In genomic region chr11:22766238-22766637, GRCm38 (mm10) we compare ENCODE assay signal across 13 mouse cellular contexts.
"Had no signal": no experiment of that assay in that cellular context is flagged by ENCODE, and none has a peak within 500 bp of the region (broad histone marks: within the 10 kb centered on the region; RNA-seq: fewer than 3 reads in every experiment).

No protein-coding gene starts in this region.

- H3K27ac ChIP-seq: hindbrain, embryonic 14.5 days; intestine, embryonic 15.5 days; limb, embryonic 12.5 days; liver, embryonic 13.5 days; lung, embryonic 15.5 days; macrophage; midbrain, embryonic 12.5 days; neural tube, embryonic 15.5 days had no signal

- ATAC-seq: intestine, embryonic 15.5 days; liver, postnatal 0 days had no signal

- H3K4me2 ChIP-seq: hindbrain, embryonic 14.5 days; intestine, embryonic 15.5 days; limb, embryonic 12.5 days; liver, embryonic 13.5 days; lung, embryonic 15.5 days; midbrain, embryonic 12.5 days; neural tube, embryonic 15.5 days had no signal

- H3K36me3 ChIP-seq: intestine, embryonic 15.5 days; limb, embryonic 12.5 days; liver, embryonic 13.5 days; lung, embryonic 15.5 days; midbrain, embryonic 12.5 days; neural tube, embryonic 15.5 days had no signal

- H3K9ac ChIP-seq: hindbrain, embryonic 14.5 days; intestine, embryonic 15.5 days; limb, embryonic 12.5 days; liver, embryonic 13.5 days; liver, postnatal 0 days; lung, embryonic 15.5 days; midbrain, embryonic 12.5 days; neural tube, embryonic 15.5 days had no signal

- H3K9me3 ChIP-seq: intestine, embryonic 15.5 days; limb, embryonic 12.5 days; liver, embryonic 13.5 days; lung, embryonic 15.5 days; megakaryocyte, embryonic 14.5 days; midbrain, embryonic 12.5 days; neural tube, embryonic 15.5 days had no signal

- H3K27me3 ChIP-seq: intestine, embryonic 15.5 days; limb, embryonic 12.5 days; liver, embryonic 13.5 days; lung, embryonic 15.5 days; megakaryocyte, embryonic 14.5 days; midbrain, embryonic 12.5 days; neural tube, embryonic 15.5 days had no signal

- DNase-seq: liver; liver, embryonic 13.5 days; liver, postnatal 0 days; lung, postnatal 14 days; thymus, postnatal 4 days had no signal

- H3K4me1 ChIP-seq: intestine, embryonic 15.5 days; limb, embryonic 12.5 days; lung, embryonic 15.5 days; midbrain, embryonic 12.5 days; neural tube, embryonic 15.5 days had no signal

- H3K4me3 ChIP-seq: intestine, embryonic 15.5 days; limb, embryonic 12.5 days; liver, embryonic 13.5 days; lung, embryonic 15.5 days; megakaryocyte, embryonic 14.5 days; midbrain, embryonic 12.5 days; neural tube, embryonic 15.5 days had no signal
